Mouse (Mus musculus) kidney, embryonic 14.5 days (tissue): ENCODE measurements at regions not wholly inside any gene's neighbourhood (a gene's known extent, or its start where the extent isn't known, plus 50 kb on each side); places are given as distances from the start of the nearest gene placed in this dataset.

Source experiments
- ATAC-seq: fragments of 200-750 bp; cut with Nextera tagmentation; 2 replicates; pipeline ENCODE4 v1.8.0; 2017; ENCODE audit warnings: moderate number of reproducible peaks, mild to moderate bottlenecking, moderate TSS enrichment, moderate library complexity; ENCODE audit not compliant: low FRiP score, low TSS enrichment
- H3K27ac ChIP-seq: fragments of 300-500 bp; sonication (generic); 2 replicates; pipeline ENCODE4 v1.5.1; 2014; ENCODE audit warnings: low read depth, mild to moderate bottlenecking, low read length, moderate library complexity, mixed read lengths
- H3K27me3 ChIP-seq: fragments of 300-500 bp; sonication (generic); 2 replicates; pipeline ENCODE4 v1.6.1; 2014; ENCODE audit warnings: mild to moderate bottlenecking, low read length; ENCODE audit not compliant: control insufficient read depth, insufficient read depth
- H3K36me3 ChIP-seq: fragments of 300-500 bp; sonication (generic); 2 replicates; pipeline ENCODE4 v1.6.1; 2014; ENCODE audit warnings: low read length, mixed read lengths; ENCODE audit not compliant: control insufficient read depth, insufficient read depth
- H3K4me1 ChIP-seq: fragments of 300-500 bp; sonication (generic); 2 replicates; pipeline ENCODE4 v1.6.1; 2014; ENCODE audit warnings: low read length, mixed read lengths; ENCODE audit not compliant: control insufficient read depth, insufficient read depth
- H3K4me2 ChIP-seq: fragments of 300-500 bp; sonication (generic); replicated peaks from 2 replicates; pipeline ENCODE4 v1.6.1; 2014; ENCODE audit warnings: low read depth, mild to moderate bottlenecking, low read length
- H3K4me3 ChIP-seq: fragments of 300-500 bp; sonication (generic); 2 replicates; pipeline ENCODE4 v1.5.1; 2014; ENCODE audit warnings: mild to moderate bottlenecking, low read length
- H3K9ac ChIP-seq: fragments of 300-500 bp; sonication (generic); 2 replicates; pipeline ENCODE4 v1.6.1; 2014; ENCODE audit warnings: low read depth, mild to moderate bottlenecking, low read length, moderate library complexity
- H3K9me3 ChIP-seq: fragments of 300-500 bp; sonication (generic); 2 replicates; pipeline ENCODE4 v1.6.1; 2016; ENCODE audit warnings: low read length; ENCODE audit not compliant: control insufficient read depth
- WGBS: fragments of 180-500 bp; shearing (Covaris S2); extraction: QIAGEN DNeasy Blood & Tissue Kit; methylation state at CpG from one replicate; pipeline ENCODE4 v1.1.7; 2014; 5-methylcytosine and 5-hydroxymethylcytosine counted together

- H3K27ac ChIP-seq, result no peak overlapping the region
- H3K27me3 ChIP-seq, result no peaks in the 10 kb centered on the region
- no peak for ATAC-seq
- H3K9me3 ChIP-seq, result no peaks in the 10 kb centered on the region
- 77% methylated on average over 7 of the region's 7 CpGs for WGBS
- no peak overlapping the region for H3K4me3 ChIP-seq
- H3K9ac ChIP-seq, result no peak overlapping the region
- no peak overlapping the region for H3K4me2 ChIP-seq
- H3K36me3 ChIP-seq, result no peaks in the 10 kb centered on the region
- H3K4me1 ChIP-seq, result no peaks in the 10 kb centered on the region
Observed at GRCm38 (mm10) chr1:23574461-23574860, 176.9 kb upstream of the Ogfrl1 start.

- Histone ChIP-seq H3K27me3 (no peaks in the 10 kb centered on the region), H3K4me3 (no peak overlapping the region), H3K27ac (no peak overlapping the region), H3K4me1 (no peaks in the 10 kb centered on the region), H3K36me3 (no peaks in the 10 kb centered on the region), H3K9ac (no peak overlapping the region), H3K9me3 (no peaks in the 10 kb centered on the region), H3K4me2 (no peak overlapping the region)
- ATAC-seq, result no peak
Observed at GRCm38 (mm10) chr1:23575005-23575404, 177.4 kb upstream of the Ogfrl1 start.

- ATAC-seq, result no peak
- Histone ChIP-seq H3K4me3 (no peak overlapping the region), H3K36me3 (no peaks in the 10 kb centered on the region), H3K27me3 (no peaks in the 10 kb centered on the region), H3K4me2 (no peak overlapping the region), H3K9ac (no peak overlapping the region), H3K9me3 (no peaks in the 10 kb centered on the region), H3K27ac (no peak overlapping the region), H3K4me1 (no peaks in the 10 kb centered on the region)
- 91% methylated on average over 2 of the region's 2 CpGs for WGBS
Observed at GRCm38 (mm10) chr1:23575515-23575914, 177.9 kb upstream of the Ogfrl1 start.

- H3K4me3 ChIP-seq, result no peak overlapping the region
- ATAC-seq, result no peak
- H3K36me3 ChIP-seq, result no peaks in the 10 kb centered on the region
- H3K4me2 ChIP-seq, result no peak overlapping the region
- 69% methylated on average over 5 of the region's 5 CpGs for WGBS
- no peak overlapping the region for H3K27ac ChIP-seq
- no peaks in the 10 kb centered on the region for H3K27me3 ChIP-seq
- H3K4me1 ChIP-seq, result no peaks in the 10 kb centered on the region
- H3K9me3 ChIP-seq, result no peaks in the 10 kb centered on the region
- no peak overlapping the region for H3K9ac ChIP-seq
Observed at GRCm38 (mm10) chr1:23576150-23576549, 178.6 kb upstream of the Ogfrl1 start.

- no peak for ATAC-seq
- Histone ChIP-seq H3K4me3 (no peak overlapping the region), H3K9ac (no peak overlapping the region), H3K4me2 (no peak overlapping the region), H3K36me3 (no peaks in the 10 kb centered on the region), H3K27ac (no peak overlapping the region), H3K4me1 (no peaks in the 10 kb centered on the region), H3K9me3 (no peaks in the 10 kb centered on the region), H3K27me3 (no peaks in the 10 kb centered on the region)
- WGBS, result 49% methylated on average over 6 of the region's 6 CpGs
Observed at GRCm38 (mm10) chr1:23589414-23589942, 172.1 kb upstream of the B3gat2 start.

- no peak overlapping the region for H3K4me3 ChIP-seq
- WGBS, result 58% methylated on average over 4 of the region's 4 CpGs
- no peaks in the 10 kb centered on the region for H3K4me1 ChIP-seq
- H3K27me3 ChIP-seq, result no peaks in the 10 kb centered on the region
- no peak overlapping the region for H3K9ac ChIP-seq
- no peaks in the 10 kb centered on the region for H3K36me3 ChIP-seq
- peak; percentile 62; the same call in 1 of the 2 replicates for ATAC-seq
- H3K27ac ChIP-seq, result no peak overlapping the region
- H3K4me2 ChIP-seq, result no peak overlapping the region
- H3K9me3 ChIP-seq, result no peaks in the 10 kb centered on the region
Observed at GRCm38 (mm10) chr1:23602710-23603291, 158.8 kb upstream of the B3gat2 start.

GRCm38 (mm10) chr1:23629366-23629765, 132.2 kb upstream of the B3gat2 start:
- ATAC-seq, result no peak
- WGBS, result 57% methylated on average over 4 of the region's 4 CpGs
- no peaks in the 10 kb centered on the region for H3K9me3 ChIP-seq

GRCm38 (mm10) chr1:23645093-23645492, 116.5 kb upstream of the B3gat2 start:
- no peak for ATAC-seq
- WGBS, result 77% methylated on average over 2 of the region's 2 CpGs
- Histone ChIP-seq H3K36me3 (no peaks in the 10 kb centered on the region), H3K4me2 (no peak overlapping the region), H3K9me3 (no peaks in the 10 kb centered on the region), H3K4me3 (no peak overlapping the region), H3K27me3 (no peaks in the 10 kb centered on the region), H3K9ac (no peak overlapping the region), H3K27ac (no peak overlapping the region), H3K4me1 (no peaks in the 10 kb centered on the region)

More at GRCm38 (mm10) chr1:23629366-23629765, 132.2 kb upstream of the B3gat2 start:
- no peak overlapping the region for H3K4me3 ChIP-seq
- no peak overlapping the region for H3K27ac ChIP-seq
- H3K9ac ChIP-seq, result no peak overlapping the region
- no peaks in the 10 kb centered on the region for H3K36me3 ChIP-seq
- no peaks in the 10 kb centered on the region for H3K27me3 ChIP-seq
- no peak overlapping the region for H3K4me2 ChIP-seq
- H3K4me1 ChIP-seq, result no peaks in the 10 kb centered on the region

- Histone ChIP-seq H3K9ac (no peak overlapping the region), H3K4me3 (no peak overlapping the region), H3K4me2 (no peak overlapping the region), H3K4me1 (no peaks in the 10 kb centered on the region), H3K9me3 (no peaks in the 10 kb centered on the region), H3K27me3 (no peaks in the 10 kb centered on the region), H3K27ac (no peak overlapping the region), H3K36me3 (no peaks in the 10 kb centered on the region)
- no peak for ATAC-seq
- WGBS, result 73% methylated on average over 7 of the region's 7 CpGs
Observed at GRCm38 (mm10) chr1:23648875-23649506, 112.6 kb upstream of the B3gat2 start.
